19 mouse cellular contexts compared by ENCODE assay signal in the genomic region with DNA sequence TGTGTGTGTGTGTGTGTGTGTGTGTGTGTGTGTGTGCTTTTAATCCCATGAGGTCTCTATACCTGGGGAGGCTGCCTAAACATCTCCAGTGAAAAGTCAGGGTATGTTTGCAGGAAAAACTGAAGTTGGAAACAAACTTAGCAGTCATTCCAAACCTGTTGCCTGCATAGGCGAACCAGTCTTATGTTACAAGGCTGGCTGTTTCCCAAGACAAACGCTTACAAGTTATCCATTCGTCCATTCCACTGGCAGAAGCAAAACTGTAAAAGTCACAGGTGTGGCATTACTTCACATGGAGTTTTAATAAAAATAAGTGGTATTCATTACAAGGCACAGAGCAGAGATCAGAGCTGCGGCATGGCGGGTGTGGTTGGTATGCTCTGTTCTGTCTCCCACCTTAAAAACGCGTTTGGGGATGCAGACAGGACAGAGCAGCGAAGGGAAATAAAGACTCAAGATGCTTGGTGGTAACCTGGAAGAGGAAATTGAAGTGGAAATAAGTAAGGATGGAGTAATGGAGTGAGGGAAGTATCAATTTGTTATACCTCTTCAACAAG. TPM values are rescaled to one million over a fixed set of nuclear protein-coding genes. Genes with fewer than 3 reads are reported as not detected.
DNase-seq lines count a peak whose midpoint lies in the region; ATAC-seq and TF ChIP-seq lines count a peak whose summit lies in the region.
"Had no signal": no experiment of that assay in that cellular context is flagged by ENCODE, and none has a peak within 500 bp of the region (broad histone marks: within the 10 kb centered on the region; RNA-seq: fewer than 3 reads in every experiment).

No protein-coding gene starts in this region.

- WGBS in heart, embryonic 11.5 days (ENCODE audit: insufficient replicate concordance), result 61% methylated on average over 8 of the region's 8 CpGs
- WGBS in kidney, embryonic 16.5 days, result 54% methylated on average over 8 of the region's 8 CpGs
- WGBS in embryonic facial prominence, embryonic 13.5 days, result 65% methylated on average over 8 of the region's 8 CpGs

- peaks cover 9% of the 10 kb centered on the region for H3K27me3 ChIP-seq in heart, embryonic 11.5 days (ENCODE audit: control insufficient read depth, insufficient read depth, low read length)
- H3K27me3 ChIP-seq in kidney, embryonic 16.5 days (ENCODE audit: insufficient read depth, low read length), result 0 out of 2 replicates have a peak, but pooled peaks cover 3% of the 10 kb centered on the region
- peaks cover 19% of the 10 kb centered on the region for H3K27me3 ChIP-seq in embryonic facial prominence, embryonic 13.5 days
- H3K27me3 ChIP-seq in myocyte (ENCODE audit: control insufficient read depth, insufficient read depth, insufficient read length), result no peaks in the 10 kb centered on the region

- no peak for ATAC-seq in heart, embryonic 11.5 days (replicated peaks; ENCODE audit: insufficient number of reproducible peaks, low FRiP score, low TSS enrichment)
- no peak for ATAC-seq in kidney, embryonic 16.5 days (ENCODE audit: low FRiP score, low TSS enrichment)
- ATAC-seq in embryonic facial prominence, embryonic 13.5 days (ENCODE audit: insufficient number of reproducible peaks, insufficient read depth, low FRiP score, low TSS enrichment, low read depth), result no peak
- ATAC-seq: midbrain, embryonic 16.5 days had no signal

- no peaks in the 10 kb centered on the region for H3K4me1 ChIP-seq in heart, embryonic 11.5 days (ENCODE audit: control insufficient read depth, insufficient read depth, low read length)
- H3K4me1 ChIP-seq in kidney, embryonic 16.5 days (ENCODE audit: insufficient read depth, low read length), result no peaks in the 10 kb centered on the region
- peaks cover 4% of the 10 kb centered on the region; the same call in 1 of the 2 replicates for H3K4me1 ChIP-seq in embryonic facial prominence, embryonic 13.5 days

- no peak for DNase-seq in heart, adult 8-10 months (ENCODE audit: low spot score)
- no peak for DNase-seq in kidney, postnatal 25 days
- DNase-seq in embryo, embryonic 10.5 days (ENCODE audit: low spot score), result no peak
- no peak for DNase-seq in layer of hippocampus, adult 9-11 months
- DNase-seq: adrenal gland, postnatal 25 days; B cell, adult 2 months; cerebellum, postnatal 25 days; kidney, adult 2 months; left cerebral cortex, postnatal 4 days; right cerebral cortex, postnatal 25 days; thymus, postnatal 36 days had no signal

- TF ChIP-seq POLR2A in myocyte (IDR thresholded peaks at IDR 0.05; ENCODE audit: insufficient read length, low read depth), result no peak

- no peaks in the 10 kb centered on the region for H3K9me3 ChIP-seq in heart, embryonic 11.5 days (replicated peaks; ENCODE audit: control insufficient read depth, low read length)
- no peaks in the 10 kb centered on the region for H3K9me3 ChIP-seq in kidney, embryonic 16.5 days (ENCODE audit: low read length)
- H3K9me3 ChIP-seq in embryonic facial prominence, embryonic 13.5 days, result no peaks in the 10 kb centered on the region
- H3K9me3 ChIP-seq: hindbrain, embryonic 10.5 days had no signal

- H3ac ChIP-seq in myocyte (ENCODE audit: control insufficient read depth, insufficient read length), result no peak overlapping the region

- H3K27ac ChIP-seq in heart, embryonic 11.5 days (ENCODE audit: low read depth, low read length), result no peak overlapping the region
- H3K27ac ChIP-seq in kidney, embryonic 16.5 days (ENCODE audit: low read length), result no peak overlapping the region
- no peak overlapping the region for H3K27ac ChIP-seq in embryonic facial prominence, embryonic 13.5 days
- H3K27ac ChIP-seq: hindbrain, embryonic 10.5 days; macrophage had no signal

- no peaks in the 10 kb centered on the region for H3K36me3 ChIP-seq in heart, embryonic 11.5 days (ENCODE audit: control insufficient read depth, insufficient read depth, low read length)
- no peaks in the 10 kb centered on the region for H3K36me3 ChIP-seq in kidney, embryonic 16.5 days (ENCODE audit: insufficient read depth, low read length)
- H3K36me3 ChIP-seq in embryonic facial prominence, embryonic 13.5 days, result no peaks in the 10 kb centered on the region
- H3K36me3 ChIP-seq in myocyte (ENCODE audit: control insufficient read depth, insufficient read depth), result no peaks in the 10 kb centered on the region
- H3K36me3 ChIP-seq: hindbrain, embryonic 10.5 days had no signal

- peak overlapping the region; percentile 97 for H3K4me2 ChIP-seq in heart, embryonic 11.5 days
- H3K4me2 ChIP-seq in kidney, embryonic 16.5 days (replicated peaks; ENCODE audit: low read depth, low read length), result peak overlapping the region; percentile 100
- peak overlapping the region; percentile 100 for H3K4me2 ChIP-seq in embryonic facial prominence, embryonic 13.5 days
- peak overlapping the region; percentile 76 for H3K4me2 ChIP-seq in myocyte (ENCODE audit: low read depth)

- peak overlapping the region; percentile 77; the same call in 1 of the 2 replicates for H3K9ac ChIP-seq in heart, embryonic 11.5 days (ENCODE audit: low read depth, low read length)
- no peak overlapping the region for H3K9ac ChIP-seq in kidney, embryonic 16.5 days (replicated peaks; ENCODE audit: low read length)
- no peak overlapping the region for H3K9ac ChIP-seq in embryonic facial prominence, embryonic 13.5 days

- H3K4me3 ChIP-seq in heart, embryonic 11.5 days (ENCODE audit: low read depth, low read length), result peak overlapping the region; percentile 80
- H3K4me3 ChIP-seq in kidney, embryonic 16.5 days (ENCODE audit: low read length), result peak overlapping the region; percentile 74
- peak overlapping the region; percentile 81; the same call in 1 of the 2 replicates for H3K4me3 ChIP-seq in embryonic facial prominence, embryonic 13.5 days
- peak overlapping the region; percentile 41 for H3K4me3 ChIP-seq in myocyte
- H3K4me3 ChIP-seq: erythroblast, embryonic 14.5 days had no signal

- H3K79me2 ChIP-seq in myocyte (ENCODE audit: control insufficient read depth, insufficient read depth), result peaks cover 13% of the 10 kb centered on the region

TF ChIP-seq in myocyte, 11 proteins besides CTCF, POLR2A, EP300 and RAD21:
- TF ChIP-seq USF1 (IDR thresholded peaks at IDR 0.05; ENCODE audit: low read depth), result no peak
- TF ChIP-seq SRF (IDR thresholded peaks at IDR 0.05; ENCODE audit: control insufficient read depth, insufficient read length, low read depth), result no peak
- no peak for TF ChIP-seq REST (IDR thresholded peaks at IDR 0.05; ENCODE audit: insufficient read depth, insufficient read length)
- no peak for TF ChIP-seq TCF3 (IDR thresholded peaks at IDR 0.05; ENCODE audit: insufficient read length, low read depth)
- no peak for TF ChIP-seq E2F4 (IDR thresholded peaks at IDR 0.05; ENCODE audit: insufficient read depth)
- no peak for TF ChIP-seq MYOD1 (IDR thresholded peaks at IDR 0.05; ENCODE audit: control insufficient read depth in 1 of 3, insufficient read length in 2 of 3, low read depth in 2 of 3)
- TF ChIP-seq TCF12 (IDR thresholded peaks at IDR 0.05; ENCODE audit: insufficient read depth, poor library complexity, severe bottlenecking), result no peak
- no peak for TF ChIP-seq CEBPB (IDR thresholded peaks at IDR 0.05; ENCODE audit: insufficient read depth, poor library complexity, severe bottlenecking)
- TF ChIP-seq MAX (IDR thresholded peaks at IDR 0.05; ENCODE audit: low read depth), result no peak
- no peak for TF ChIP-seq MYOG (IDR thresholded peaks at IDR 0.05; ENCODE audit: control insufficient read depth in 1 of 3, insufficient read depth in 1 of 3, insufficient read length in 2 of 3, low read depth in 2 of 3)
- TF ChIP-seq POLR2AphosphoS2 (IDR thresholded peaks at IDR 0.05; ENCODE audit: insufficient read length, low read depth), result no peak

RNA-seq across cellular contexts. Expression of gene Adgrg6, which starts 1.9 kb away (rescaled TPM):
- polyA plus RNA-seq in heart, embryonic 11.5 days (2014; fragmentation: Nextera tagmentation; extraction: Ambion mirVana), result 23.8 and 25.9 TPM in 2 replicates
- 1 to 10 TPM; 1.9 to 3.8 (median 2.0) TPM for total RNA-seq in heart, adult 8-10 months (2022)
- 7.3 and 8.5 TPM in 2 replicates for polyA plus RNA-seq in kidney, embryonic 16.5 days (2015; fragmentation: Nextera tagmentation; extraction: Ambion mirVana)
- polyA plus RNA-seq in embryonic facial prominence, embryonic 13.5 days (2015; fragmentation: Nextera tagmentation; extraction: Ambion mirVana), result 5.0 and 6.2 TPM in 2 replicates
- polyA plus RNA-seq in myocyte (2012; fragmentation: generic; extraction: Trizol), result 9.3 TPM
